Mouse (Mus musculus) embryonic facial prominence, embryonic 14.5 days (tissue): ENCODE results near the gene Dpagt1. TPM values are rescaled to one million over a fixed set of nuclear protein-coding genes. Genes with fewer than 3 reads are reported as not detected.
A peak's percentile ranks its signal among the peaks of the same experiment; 100 is the strongest.

Experiments used
- ATAC-seq: fragments of 200-750 bp; cut with Nextera tagmentation; 2 replicates; pipeline ENCODE4 v1.8.0; 2017; ENCODE audit warnings: low read depth, moderate number of reproducible peaks, moderate TSS enrichment
- DNase-seq: peaks from one replicate; pipeline ENCODE4 v3.0.0-alpha.2; 2015; ENCODE audit warnings: low spot score
- H3K27ac ChIP-seq: fragments of 300-500 bp; sonication (generic); replicated peaks from 2 replicates; pipeline ENCODE4 v1.5.1; 2014; ENCODE audit warnings: low read depth, mild to moderate bottlenecking, low read length, moderate library complexity
- H3K27me3 ChIP-seq: fragments of 300-500 bp; sonication (generic); replicated peaks from 2 replicates; pipeline ENCODE4 v1.6.1; 2014; ENCODE audit warnings: low read length; ENCODE audit not compliant: control insufficient read depth, insufficient read depth
- H3K36me3 ChIP-seq: fragments of 300-500 bp; sonication (generic); 2 replicates; pipeline ENCODE4 v1.6.1; 2014; ENCODE audit warnings: low read length, mixed read lengths; ENCODE audit not compliant: control insufficient read depth, insufficient read depth
- H3K4me1 ChIP-seq: fragments of 300-500 bp; sonication (generic); 2 replicates; pipeline ENCODE4 v1.6.1; 2014; ENCODE audit warnings: antibody characterized with exemption, low read length; ENCODE audit not compliant: control insufficient read depth, insufficient read depth
- H3K4me2 ChIP-seq: fragments of 300-500 bp; sonication (generic); 2 replicates; pipeline ENCODE4 v1.6.1; 2014; ENCODE audit warnings: low read depth, mild to moderate bottlenecking, low read length, moderate library complexity, mixed read lengths
- H3K4me3 ChIP-seq: fragments of 300-500 bp; sonication (generic); 2 replicates; pipeline ENCODE4 v1.5.1; 2014; ENCODE audit warnings: low read depth, mild to moderate bottlenecking, low read length
- H3K9ac ChIP-seq: fragments of 300-500 bp; sonication (generic); 2 replicates; pipeline ENCODE4 v1.6.1; 2014; ENCODE audit warnings: low read depth, mild to moderate bottlenecking, low read length, moderate library complexity, mixed read lengths
- H3K9me3 ChIP-seq: fragments of 300-500 bp; sonication (generic); 2 replicates; pipeline ENCODE4 v1.6.1; 2016; ENCODE audit warnings: low read length; ENCODE audit not compliant: control insufficient read depth
- WGBS: fragments of 180-500 bp; shearing (Covaris S2); extraction: QIAGEN DNeasy Blood & Tissue Kit; methylation state at CpG from one replicate; pipeline ENCODE4 v1.1.7; 2014; 5-methylcytosine and 5-hydroxymethylcytosine counted together
- polyA plus RNA-seq: library from polyadenylated mRNA; unstranded; fragments of >200 nt; fragmentation: Nextera tagmentation; extraction: Ambion mirVana; gene quantifications from 2 replicates; pipeline ENCODE4 v1.2.1, GENCODE M21; 2014

The Dpagt1 gene
- polyA plus RNA-seq, result 34.3 and 34.9 TPM in 2 replicates

GRCm38 (mm10) chr9:44325768-44326370 lies at the start of gene Dpagt1:
TSS of gene Dpagt1 (plus strand) at chr9:44326019.
- Histone ChIP-seq H3K9ac (peak within 1 kb of the TSS; percentile 88), H3K27ac (peak within 1 kb of the TSS; percentile 81), H3K4me1 (peaks cover 10% of the 10 kb centered on the region; the same call in 1 of the 2 replicates), H3K4me2 (peak within 1 kb of the TSS; percentile 84), H3K27me3 (no peaks in the 10 kb centered on the region), H3K4me3 (peak within 1 kb of the TSS; percentile 67), H3K36me3 (peaks cover 25% of the 10 kb centered on the region), H3K9me3 (no peaks in the 10 kb centered on the region)
- DNase-seq (peak; percentile 77), ATAC-seq (0 out of 2 replicates have a peak, but pooled peaks have one; percentile 45)
- 4% methylated on average over 12 of the region's 12 CpGs for WGBS

GRCm38 (mm10) chr9:44283183-44283582 lies 42.6 kb upstream of the Dpagt1 start:
- Histone ChIP-seq H3K27ac (no peak overlapping the region), H3K4me2 (no peak overlapping the region), H3K27me3 (peaks cover 13% of the 10 kb centered on the region), H3K4me1 (peaks cover 8% of the 10 kb centered on the region; the same call in 1 of the 2 replicates), H3K4me3 (no peak overlapping the region), H3K9ac (no peak overlapping the region), H3K36me3 (0 out of 2 replicates have a peak, but pooled peaks cover 5% of the 10 kb centered on the region), H3K9me3 (no peaks in the 10 kb centered on the region)
- WGBS, result 68% methylated on average over 5 of the region's 5 CpGs
- no peak for ATAC-seq
- no peak for DNase-seq

DNA sequence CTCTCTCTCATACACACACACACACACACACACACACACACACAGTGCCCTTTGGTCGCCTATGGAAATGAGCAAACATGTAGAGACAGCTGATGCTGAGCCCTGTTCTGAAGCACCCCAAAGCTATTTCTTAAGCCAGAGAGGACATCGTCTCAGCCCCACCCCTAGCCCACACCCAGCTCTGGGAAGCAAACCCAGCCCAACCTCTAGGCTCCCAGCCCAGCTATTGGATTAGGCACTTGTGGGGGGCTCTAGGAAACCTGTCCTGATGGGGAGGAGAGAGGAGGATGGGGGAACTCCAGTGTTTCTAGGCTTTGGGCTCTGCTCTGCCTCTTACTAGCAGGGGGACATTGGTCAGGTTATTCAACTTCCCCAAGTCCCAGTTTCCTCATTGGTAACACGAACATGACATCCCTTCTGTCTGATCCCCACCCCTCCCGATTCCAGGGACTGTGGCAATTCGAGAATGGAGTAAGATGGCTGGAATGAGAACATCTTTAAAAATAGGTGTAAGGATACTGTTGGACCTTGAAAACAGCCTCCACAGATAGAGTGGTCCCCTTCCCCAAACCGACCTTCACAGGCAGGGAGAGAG lies 39.5 kb upstream of the Dpagt1 start:
- no peak overlapping the region for H3K4me2 ChIP-seq
- H3K4me3 ChIP-seq, result no peak overlapping the region
- H3K4me1 ChIP-seq, result peaks cover 11% of the 10 kb centered on the region; the same call in 1 of the 2 replicates
- no peak overlapping the region for H3K27ac ChIP-seq
- H3K9ac ChIP-seq, result no peak overlapping the region
- DNase-seq (no peak), ATAC-seq (no peak)
- peaks cover 10% of the 10 kb centered on the region; the same call in 1 of the 2 replicates for H3K36me3 ChIP-seq
- H3K27me3 ChIP-seq, result peaks cover 34% of the 10 kb centered on the region
- H3K9me3 ChIP-seq, result no peaks in the 10 kb centered on the region
- WGBS, result 7% methylated on average over 6 of the region's 6 CpGs

GRCm38 (mm10) chr9:44287003-44287400 lies 38.8 kb upstream of the Dpagt1 start:
- Histone ChIP-seq H3K27me3 (peaks cover 34% of the 10 kb centered on the region), H3K9me3 (no peaks in the 10 kb centered on the region), H3K27ac (no peak overlapping the region), H3K36me3 (peaks cover 15% of the 10 kb centered on the region; the same call in 1 of the 2 replicates), H3K4me3 (peak overlapping the region; percentile 55), H3K4me2 (peak overlapping the region; percentile 80), H3K4me1 (peaks cover 11% of the 10 kb centered on the region; the same call in 1 of the 2 replicates), H3K9ac (peak overlapping the region; percentile 74)
- ATAC-seq, result no peak
- WGBS, result 8% methylated on average over 8 of the region's 11 CpGs
- DNase-seq, result no peak

DNA sequence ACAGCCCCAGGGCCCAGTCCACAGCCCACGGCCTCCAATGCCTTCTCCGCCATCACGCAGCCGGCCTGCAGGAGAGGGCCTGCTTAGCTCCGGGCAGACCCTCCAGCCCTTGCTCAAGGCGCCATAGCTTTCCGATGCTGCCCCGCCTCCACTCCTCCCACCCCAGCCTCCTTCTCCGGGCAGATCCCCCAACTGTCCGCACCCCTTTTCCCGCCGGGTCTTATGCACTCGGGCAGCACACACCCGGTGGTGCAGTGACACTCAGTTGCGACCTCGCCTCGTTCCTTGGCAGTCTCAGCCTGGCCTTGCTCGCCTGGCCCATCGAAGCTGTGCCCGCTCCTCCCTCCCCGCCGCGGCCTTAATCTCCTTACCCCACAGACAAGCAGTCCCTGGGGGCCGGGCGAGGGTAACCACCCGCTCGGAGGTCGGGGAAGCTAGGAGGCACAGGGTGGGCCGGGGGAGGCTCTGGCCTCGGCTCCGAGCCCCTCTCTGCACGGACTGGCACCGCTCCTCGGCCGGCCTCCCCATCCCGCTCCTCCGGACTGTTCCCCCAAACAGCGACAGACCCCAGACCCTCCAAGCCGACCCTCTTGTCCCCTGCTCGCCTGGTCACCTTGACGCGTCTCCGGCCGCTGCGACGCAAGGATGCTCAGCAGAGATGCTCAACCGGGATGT lies 38.3 kb upstream of the Dpagt1 start:
- peaks cover 34% of the 10 kb centered on the region for H3K27me3 ChIP-seq
- no peak overlapping the region for H3K27ac ChIP-seq
- peak overlapping the region; percentile 74 for H3K9ac ChIP-seq
- H3K4me2 ChIP-seq, result peak overlapping the region; percentile 80
- no peaks in the 10 kb centered on the region for H3K9me3 ChIP-seq
- H3K4me3 ChIP-seq, result peak overlapping the region; percentile 55
- DNase-seq (peak; percentile 39), ATAC-seq (peak; percentile 62)
- H3K4me1 ChIP-seq, result peaks cover 11% of the 10 kb centered on the region; the same call in 1 of the 2 replicates
- under 1% methylated on average over 29 of the region's 47 CpGs for WGBS
- H3K36me3 ChIP-seq, result peaks cover 21% of the 10 kb centered on the region

DNA sequence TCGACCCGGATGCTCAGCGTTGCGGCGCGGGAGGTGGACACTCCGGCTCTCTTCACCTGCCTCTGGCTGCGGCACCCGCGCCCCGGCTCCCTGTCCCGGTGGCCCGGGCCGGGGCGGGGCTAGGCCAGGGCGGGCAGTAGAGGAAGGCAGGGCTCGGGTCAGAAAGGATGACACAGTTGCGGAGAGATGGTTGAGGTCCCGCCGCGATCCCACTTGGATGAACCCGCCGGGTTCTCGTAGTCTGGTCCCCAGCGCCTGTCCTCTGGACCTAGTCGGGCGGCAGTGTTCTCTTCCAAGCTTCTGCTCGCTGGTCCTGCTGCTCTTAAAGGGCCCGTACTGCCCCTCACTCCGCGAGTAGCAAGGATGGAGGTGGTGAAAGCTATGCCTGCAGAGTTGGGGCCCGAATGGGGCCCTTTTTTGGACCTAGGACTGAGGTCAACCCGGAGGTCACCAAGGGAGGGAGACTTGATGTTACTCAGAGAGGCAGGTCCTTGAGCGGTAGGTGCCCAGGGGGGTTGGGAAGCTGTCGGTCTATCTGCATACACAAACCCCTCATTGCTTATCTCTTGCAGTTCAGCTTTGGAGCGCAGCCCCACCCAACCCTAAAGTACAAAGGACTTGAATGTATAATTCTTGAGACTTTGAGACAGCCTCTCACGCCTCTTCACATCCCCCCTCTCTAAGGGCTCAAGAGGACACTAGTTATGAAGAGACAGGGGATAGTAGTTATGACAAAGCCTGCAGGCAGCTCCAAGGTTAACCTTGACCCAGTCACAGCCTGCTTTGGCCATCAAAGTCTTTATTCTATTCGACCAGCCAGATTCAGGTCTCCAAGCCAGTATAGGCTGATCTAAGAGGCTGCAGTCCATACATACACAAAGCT lies 37.5 kb upstream of the Dpagt1 start, which contains the start of gene Abcg4:
TSS of gene Abcg4 (minus strand) at position 540 of the 883 bp plus-strand sequence.
- Histone ChIP-seq H3K4me2 (peak within 1 kb of the TSS; percentile 80), H3K9me3 (no peaks in the 10 kb centered on the region), H3K27ac (no peak within 1 kb of the TSS), H3K36me3 (peaks cover 28% of the 10 kb centered on the region), H3K4me3 (peak within 1 kb of the TSS; percentile 55), H3K4me1 (peaks cover 11% of the 10 kb centered on the region; the same call in 1 of the 2 replicates), H3K9ac (peak within 1 kb of the TSS; percentile 74), H3K27me3 (peaks cover 34% of the 10 kb centered on the region)
- ATAC-seq (peak; percentile 56), DNase-seq (peak; percentile 25)
- WGBS, result 3% methylated on average over 25 of the region's 38 CpGs

GRCm38 (mm10) chr9:44288959-44289291 lies 36.9 kb upstream of the Dpagt1 start:
- peaks cover 11% of the 10 kb centered on the region; the same call in 1 of the 2 replicates for H3K4me1 ChIP-seq
- peaks cover 34% of the 10 kb centered on the region for H3K27me3 ChIP-seq
- H3K9me3 ChIP-seq, result no peaks in the 10 kb centered on the region
- ATAC-seq (no peak), DNase-seq (no peak)
- H3K27ac ChIP-seq, result no peak overlapping the region
- WGBS, result 10% methylated on average over 11 of the region's 11 CpGs
- H3K4me3 ChIP-seq, result peak overlapping the region; percentile 55
- H3K36me3 ChIP-seq, result peaks cover 34% of the 10 kb centered on the region
- H3K4me2 ChIP-seq, result peak overlapping the region; percentile 80; the same call in 1 of the 2 replicates
- H3K9ac ChIP-seq, result no peak overlapping the region

- Histone ChIP-seq H3K4me2 (no peak overlapping the region), H3K36me3 (peaks cover 68% of the 10 kb centered on the region), H3K9me3 (no peaks in the 10 kb centered on the region), H3K27ac (no peak overlapping the region), H3K4me1 (peaks cover 6% of the 10 kb centered on the region; the same call in 1 of the 2 replicates), H3K9ac (no peak overlapping the region), H3K4me3 (no peak overlapping the region), H3K27me3 (peaks cover 27% of the 10 kb centered on the region)
- 71% methylated on average over 3 of the region's 3 CpGs for WGBS
- no peak for ATAC-seq
- DNase-seq, result peak; percentile 48
These were observed 33.3 kb upstream of the Dpagt1 start for GRCm38 (mm10) chr9:44292490-44292889.
